Mouse (Mus musculus) midbrain, embryonic 13.5 days (tissue): ENCODE measurements around the gene Cnga1. TPM values are rescaled to one million over a fixed set of nuclear protein-coding genes. Genes with fewer than 3 reads are reported as not detected.

Experiments used
- ATAC-seq: fragments of 200-750 bp; cut with Nextera tagmentation; 2 replicates; pipeline ENCODE4 v1.8.0; 2017; ENCODE audit warnings: mild to moderate bottlenecking, moderate TSS enrichment, moderate library complexity
- H3K27ac ChIP-seq: fragments of 300-500 bp; sonication (generic); 2 replicates; pipeline ENCODE4 v1.5.1; 2015; ENCODE audit warnings: inconsistent platforms, mild to moderate bottlenecking, moderate library complexity
- H3K27me3 ChIP-seq: fragments of 300-500 bp; sonication (generic); 2 replicates; pipeline ENCODE4 v1.6.1; 2015; ENCODE audit warnings: mild to moderate bottlenecking, inconsistent platforms
- H3K36me3 ChIP-seq: fragments of 300-500 bp; sonication (generic); 2 replicates; pipeline ENCODE4 v1.6.1; 2015; ENCODE audit warnings: mild to moderate bottlenecking, inconsistent platforms
- H3K4me1 ChIP-seq: fragments of 300-500 bp; sonication (generic); replicated peaks from 2 replicates; pipeline ENCODE4 v1.6.1; 2015; ENCODE audit warnings: inconsistent platforms
- H3K4me2 ChIP-seq: fragments of 300-500 bp; sonication (generic); replicated peaks from 2 replicates; pipeline ENCODE4 v1.6.1; 2015; ENCODE audit warnings: moderate library complexity, mild to moderate bottlenecking, inconsistent platforms
- H3K4me3 ChIP-seq: fragments of 300-500 bp; sonication (generic); replicated peaks from 2 replicates; pipeline ENCODE4 v1.5.1; 2015; ENCODE audit warnings: mild to moderate bottlenecking, inconsistent platforms
- H3K9ac ChIP-seq: fragments of 300-500 bp; sonication (generic); replicated peaks from 2 replicates; pipeline ENCODE4 v1.6.1; 2015; ENCODE audit warnings: mild to moderate bottlenecking, inconsistent platforms
- H3K9me3 ChIP-seq: fragments of 300-500 bp; sonication (generic); 2 replicates; pipeline ENCODE4 v1.6.1; 2016; ENCODE audit warnings: mild to moderate bottlenecking, inconsistent platforms
- WGBS: fragments of 180-500 bp; shearing (Covaris S2); methylation state at CpG from one replicate; pipeline ENCODE4 v1.1.7; 2015; 5-methylcytosine and 5-hydroxymethylcytosine counted together
- polyA plus RNA-seq: library from polyadenylated mRNA; unstranded; fragments of >200 nt; fragmentation: Nextera tagmentation; extraction: Ambion mirVana; gene quantifications from 2 replicates; pipeline ENCODE4 v1.2.1, GENCODE M21; 2015

Gene Cnga1
- not detected in 2 replicates for polyA plus RNA-seq

GRCm38 (mm10) chr5:72644175-72644574 is at the start of gene Cnga1:
Gene Cnga1, minus strand, starts transcription at chr5:72644275.
- Histone ChIP-seq H3K27ac (no peak within 1 kb of the TSS), H3K4me2 (no peak within 1 kb of the TSS), H3K4me3 (no peak within 1 kb of the TSS), H3K27me3 (peaks cover 38% of the 10 kb centered on the region), H3K4me1 (peaks cover 9% of the 10 kb centered on the region), H3K9ac (no peak within 1 kb of the TSS), H3K9me3 (no peaks in the 10 kb centered on the region), H3K36me3 (no peaks in the 10 kb centered on the region)
- no peak for ATAC-seq
- 79% methylated on average over 1 of the region's 1 CpGs for WGBS

- no peak overlapping the region for H3K4me2 ChIP-seq
- no peak overlapping the region for H3K27ac ChIP-seq
- H3K9me3 ChIP-seq: 0 out of 2 replicates have a peak, but pooled peaks cover 4% of the 10 kb centered on the region
- H3K4me1 ChIP-seq: no peaks in the 10 kb centered on the region
- H3K9ac ChIP-seq: no peak overlapping the region
- WGBS: 86% methylated on average over 5 of the region's 5 CpGs
- H3K4me3 ChIP-seq: no peak overlapping the region
- ATAC-seq: no peak
- no peaks in the 10 kb centered on the region for H3K36me3 ChIP-seq
- no peaks in the 10 kb centered on the region for H3K27me3 ChIP-seq
These were observed 46.4 kb upstream of the Cnga1 start for GRCm38 (mm10) chr5:72690516-72690915.

GRCm38 (mm10) chr5:72689556-72689955 is 45.5 kb upstream of the Cnga1 start:
- H3K4me3 ChIP-seq: no peak overlapping the region
- 92% methylated on average over 7 of the region's 7 CpGs for WGBS
- no peaks in the 10 kb centered on the region for H3K27me3 ChIP-seq
- no peak for ATAC-seq
- H3K9ac ChIP-seq: no peak overlapping the region
- H3K27ac ChIP-seq: no peak overlapping the region
- 0 out of 2 replicates have a peak, but pooled peaks cover 4% of the 10 kb centered on the region for H3K9me3 ChIP-seq
- no peak overlapping the region for H3K4me2 ChIP-seq
- no peaks in the 10 kb centered on the region for H3K36me3 ChIP-seq
- H3K4me1 ChIP-seq: no peaks in the 10 kb centered on the region

GRCm38 (mm10) chr5:72681451-72681850 is 37.4 kb upstream of the Cnga1 start:
- H3K4me3 ChIP-seq: no peak overlapping the region
- no peak overlapping the region for H3K27ac ChIP-seq
- ATAC-seq: no peak
- no peaks in the 10 kb centered on the region for H3K4me1 ChIP-seq
- H3K27me3 ChIP-seq: no peaks in the 10 kb centered on the region
- no peak overlapping the region for H3K4me2 ChIP-seq
- H3K36me3 ChIP-seq: no peaks in the 10 kb centered on the region
- WGBS: 89% methylated on average over 6 of the region's 6 CpGs
- H3K9me3 ChIP-seq: peaks cover 5% of the 10 kb centered on the region
- no peak overlapping the region for H3K9ac ChIP-seq

DNA sequence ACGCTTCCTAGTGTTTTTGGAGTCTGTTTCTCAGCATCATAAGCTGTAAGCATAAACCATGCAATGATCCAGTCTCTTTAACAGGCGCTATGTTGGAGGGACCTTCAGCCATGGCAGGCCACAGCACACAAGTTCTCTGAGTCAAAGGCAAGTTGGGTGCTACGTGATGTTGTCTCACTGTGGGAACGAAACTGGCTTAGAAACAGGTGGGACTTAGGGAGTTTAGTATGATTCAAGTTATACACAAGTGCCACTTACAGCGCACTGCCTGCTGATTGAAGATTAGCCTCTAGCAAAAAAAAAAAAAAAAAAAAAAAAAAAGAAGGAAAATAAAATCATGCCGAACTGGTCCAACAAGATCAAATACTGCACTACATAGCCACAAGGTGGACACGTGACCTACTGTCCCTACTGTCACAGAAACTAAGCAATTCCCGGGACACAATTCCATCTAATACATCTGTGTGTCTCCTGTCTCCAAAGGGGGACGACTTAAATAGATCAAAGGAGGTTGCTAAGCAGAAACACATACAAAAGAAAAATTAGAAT is 31.0 kb upstream of the Cnga1 start:
- H3K27ac ChIP-seq: no peak overlapping the region
- 79% methylated on average over 9 of the region's 9 CpGs for WGBS
- no peaks in the 10 kb centered on the region for H3K9me3 ChIP-seq

DNA sequence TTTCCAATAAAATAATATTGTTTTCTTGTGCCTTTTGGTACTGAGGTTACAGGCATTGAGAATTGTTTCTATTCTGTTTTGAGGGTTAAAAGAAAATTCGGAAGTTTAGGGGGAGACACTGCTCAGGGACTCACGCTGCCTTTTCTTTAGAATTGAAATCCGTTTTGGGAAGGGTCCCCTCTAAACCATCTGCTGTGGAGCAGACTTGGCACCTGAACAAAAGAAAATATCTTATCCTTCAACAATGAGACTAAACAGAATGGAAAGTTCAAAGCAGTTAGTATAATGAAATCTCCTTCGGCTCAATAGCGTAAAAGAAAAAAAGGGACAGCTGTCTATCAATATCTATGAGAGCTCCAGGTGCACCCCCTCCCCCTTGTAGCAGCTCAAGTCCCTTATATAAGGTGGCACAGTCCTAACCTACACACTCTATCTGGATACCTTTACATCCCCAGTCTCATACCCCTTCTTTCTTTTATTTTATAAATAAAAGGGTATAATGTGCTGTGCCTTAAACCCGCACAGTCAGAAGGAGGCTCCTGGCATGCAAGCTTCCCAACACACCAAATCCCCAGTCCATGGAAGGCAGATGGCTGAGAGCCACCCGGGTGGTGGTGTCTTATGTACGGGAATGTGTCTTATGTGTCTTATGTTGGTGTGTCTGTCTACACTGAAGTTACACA is 27.1 kb upstream of the Cnga1 start:
- Histone ChIP-seq H3K4me2 (no peak overlapping the region), H3K9ac (no peak overlapping the region), H3K9me3 (no peaks in the 10 kb centered on the region), H3K4me1 (peaks cover 19% of the 10 kb centered on the region), H3K27me3 (no peaks in the 10 kb centered on the region), H3K27ac (0 out of 2 replicates have a peak overlapping the region, but pooled peaks have one; percentile 14), H3K36me3 (no peaks in the 10 kb centered on the region), H3K4me3 (no peak overlapping the region)
- WGBS: 20% methylated on average over 8 of the region's 8 CpGs
- peak; percentile 87 for ATAC-seq

More for the DNA sequence above, 31.0 kb upstream of the Cnga1 start:
- Histone ChIP-seq H3K4me1 (peaks cover 15% of the 10 kb centered on the region), H3K4me2 (no peak overlapping the region), H3K27me3 (no peaks in the 10 kb centered on the region), H3K4me3 (no peak overlapping the region), H3K9ac (no peak overlapping the region), H3K36me3 (no peaks in the 10 kb centered on the region)
- ATAC-seq: no peak

- no peaks in the 10 kb centered on the region for H3K36me3 ChIP-seq
- no peaks in the 10 kb centered on the region for H3K9me3 ChIP-seq
- 89% methylated on average over 9 of the region's 9 CpGs for WGBS
- no peak overlapping the region for H3K9ac ChIP-seq
- H3K4me3 ChIP-seq: no peak overlapping the region
- peaks cover 19% of the 10 kb centered on the region for H3K4me1 ChIP-seq
- no peak overlapping the region for H3K4me2 ChIP-seq
- H3K27me3 ChIP-seq: no peaks in the 10 kb centered on the region
- no peak for ATAC-seq
- H3K27ac ChIP-seq: no peak overlapping the region
These were observed 24.3 kb upstream of the Cnga1 start for GRCm38 (mm10) chr5:72668351-72668750.

DNA sequence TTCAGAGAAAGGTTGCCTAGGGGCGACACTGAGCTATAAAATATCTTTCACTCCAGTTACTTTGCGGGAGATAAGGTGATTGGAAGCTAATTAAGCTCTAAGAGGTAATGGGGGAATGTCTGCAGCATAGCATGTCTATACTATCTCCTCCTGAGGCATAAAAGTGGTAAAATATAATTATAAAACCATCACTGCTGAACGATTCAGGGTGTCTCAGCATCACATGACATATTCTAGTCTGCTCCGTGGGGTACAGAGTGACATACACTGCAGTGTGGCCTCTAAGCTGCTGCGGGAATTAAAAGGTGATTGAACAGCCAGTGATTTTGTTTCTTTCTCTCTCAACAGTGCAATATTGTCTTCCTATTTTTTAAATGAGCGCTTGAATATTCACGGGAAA is 22.4 kb upstream of the Cnga1 start:
- Histone ChIP-seq H3K36me3 (no peaks in the 10 kb centered on the region), H3K9me3 (no peaks in the 10 kb centered on the region), H3K4me1 (peaks cover 13% of the 10 kb centered on the region), H3K27me3 (no peaks in the 10 kb centered on the region), H3K9ac (no peak overlapping the region), H3K4me2 (no peak overlapping the region), H3K4me3 (no peak overlapping the region), H3K27ac (no peak overlapping the region)
- 62% methylated on average over 7 of the region's 7 CpGs for WGBS
- 0 out of 2 replicates have a peak, but pooled peaks have one; percentile 32 for ATAC-seq

GRCm38 (mm10) chr5:72665281-72665680 is 21.2 kb upstream of the Cnga1 start:
- no peak overlapping the region for H3K4me3 ChIP-seq
- H3K9ac ChIP-seq: no peak overlapping the region
- H3K4me2 ChIP-seq: no peak overlapping the region
- no peaks in the 10 kb centered on the region for H3K9me3 ChIP-seq
- H3K27ac ChIP-seq: no peak overlapping the region
- H3K36me3 ChIP-seq: no peaks in the 10 kb centered on the region
- 20% methylated on average over 5 of the region's 5 CpGs for WGBS
- no peak for ATAC-seq
- no peaks in the 10 kb centered on the region for H3K27me3 ChIP-seq
- 0 out of 2 replicates have a peak, but pooled peaks cover 4% of the 10 kb centered on the region for H3K4me1 ChIP-seq

- WGBS: 46% methylated on average over 3 of the region's 3 CpGs
- no peaks in the 10 kb centered on the region for H3K27me3 ChIP-seq
- no peak overlapping the region for H3K4me2 ChIP-seq
These were observed 20.8 kb upstream of the Cnga1 start for GRCm38 (mm10) chr5:72664854-72665253.

DNA sequence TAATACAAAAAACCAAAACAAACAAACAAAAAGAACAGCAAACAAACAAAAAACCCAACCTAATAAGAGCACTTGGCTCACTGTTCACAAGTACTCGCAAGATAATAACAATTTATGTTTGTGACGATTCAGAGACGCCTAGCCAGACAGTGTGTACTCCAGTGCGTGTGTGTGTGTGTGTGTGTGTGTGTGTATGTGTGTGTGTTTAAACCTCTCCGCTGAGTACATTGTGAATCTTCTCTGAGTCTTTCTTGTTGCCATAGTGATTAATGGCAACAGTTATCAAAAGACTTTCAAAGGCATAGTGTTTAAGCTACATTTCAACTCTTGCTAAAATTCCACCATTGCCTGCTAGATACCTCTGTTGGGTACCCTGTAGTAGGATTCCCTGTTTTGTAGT is 20.1 kb upstream of the Cnga1 start:
- no peak overlapping the region for H3K4me3 ChIP-seq
- no peak for ATAC-seq
- no peaks in the 10 kb centered on the region for H3K27me3 ChIP-seq
- WGBS: 77% methylated on average over 5 of the region's 5 CpGs
- H3K4me2 ChIP-seq: no peak overlapping the region
- H3K9ac ChIP-seq: no peak overlapping the region
- H3K9me3 ChIP-seq: no peaks in the 10 kb centered on the region
- H3K27ac ChIP-seq: no peak overlapping the region
- H3K36me3 ChIP-seq: no peaks in the 10 kb centered on the region
- H3K4me1 ChIP-seq: 0 out of 2 replicates have a peak, but pooled peaks cover 4% of the 10 kb centered on the region

More at GRCm38 (mm10) chr5:72664854-72665253, 20.8 kb upstream of the Cnga1 start:
- Histone ChIP-seq H3K27ac (no peak overlapping the region), H3K4me3 (no peak overlapping the region), H3K36me3 (no peaks in the 10 kb centered on the region), H3K4me1 (0 out of 2 replicates have a peak, but pooled peaks cover 4% of the 10 kb centered on the region), H3K9ac (no peak overlapping the region), H3K9me3 (no peaks in the 10 kb centered on the region)
- ATAC-seq: no peak

DNA sequence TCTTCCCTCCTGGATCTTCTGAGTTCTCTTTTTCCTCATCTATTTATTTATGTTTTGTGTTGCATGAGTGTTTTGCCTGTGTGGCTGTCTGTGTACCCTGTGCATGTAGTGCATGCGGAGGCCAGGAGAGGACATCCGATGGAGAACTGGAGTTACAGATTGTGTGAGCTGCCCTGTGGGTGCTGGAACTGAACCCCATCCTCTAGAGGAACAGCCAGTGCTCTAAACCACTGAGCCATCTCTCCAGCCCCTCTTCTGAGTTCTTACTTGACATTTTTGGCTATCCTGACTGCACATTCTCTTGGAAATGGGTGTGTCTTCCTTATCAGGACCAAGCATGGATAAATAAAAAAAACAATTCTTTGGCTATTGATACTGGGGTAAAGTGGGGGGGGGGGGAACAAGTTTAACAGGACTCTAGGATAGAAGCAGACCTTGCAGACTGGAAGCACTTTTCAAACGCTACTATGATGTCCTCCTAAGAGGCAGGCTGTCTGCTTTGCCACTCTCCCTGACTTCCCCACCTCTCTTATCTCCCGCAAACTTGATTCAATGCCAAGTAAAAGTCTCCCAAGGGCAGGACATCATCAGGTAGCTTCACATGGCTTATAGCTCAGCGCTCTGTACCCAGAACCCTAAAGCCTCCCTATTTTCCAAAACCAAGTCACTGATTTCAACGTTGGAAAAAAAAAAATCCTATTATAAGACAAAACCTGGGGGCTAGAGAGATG is 17.1 kb upstream of the Cnga1 start:
- WGBS: 93% methylated on average over 6 of the region's 6 CpGs
- no peak overlapping the region for H3K4me2 ChIP-seq
- ATAC-seq: no peak

More for the DNA sequence above, 17.1 kb upstream of the Cnga1 start:
- Histone ChIP-seq H3K9me3 (no peaks in the 10 kb centered on the region), H3K36me3 (no peaks in the 10 kb centered on the region), H3K9ac (no peak overlapping the region), H3K27me3 (no peaks in the 10 kb centered on the region), H3K4me1 (0 out of 2 replicates have a peak, but pooled peaks cover under 1% of the 10 kb centered on the region), H3K4me3 (no peak overlapping the region), H3K27ac (no peak overlapping the region)
